Mouse (Mus musculus): ENCODE measurements at regions not wholly inside any gene's neighbourhood (a gene's known extent, or its start where the extent isn't known, plus 50 kb on each side); places are given as distances from the start of the nearest gene placed in this dataset.

- DNase-seq (ENCODE audit: low spot score) = no peak
These were observed 313.0 kb downstream of the Bmper start for GRCm38 (mm10) chr9:23535872-23536271.

- DNase-seq (ENCODE audit: low spot score) = no peak
These were observed 315.2 kb downstream of the Bmper start for GRCm38 (mm10) chr9:23538051-23538450.

- no peak for DNase-seq (ENCODE audit: low spot score)
These were observed 328.8 kb downstream of the Bmper start for GRCm38 (mm10) chr9:23551692-23552091.

GRCm38 (mm10) chr9:23553766-23554165 lies 330.9 kb downstream of the Bmper start:
- no peak for DNase-seq (ENCODE audit: low spot score)

- DNase-seq (ENCODE audit: low spot score) = no peak
These were observed 334.7 kb downstream of the Bmper start for GRCm38 (mm10) chr9:23557601-23558000.

GRCm38 (mm10) chr9:23561924-23562323 lies 339.0 kb downstream of the Bmper start:
- no peak for DNase-seq (ENCODE audit: low spot score)

- peak; percentile 14 for DNase-seq (ENCODE audit: low spot score)
These were observed 344.2 kb downstream of the Bmper start for GRCm38 (mm10) chr9:23567081-23567480.

- DNase-seq (ENCODE audit: low spot score) = no peak
These were observed 347.3 kb downstream of the Bmper start for GRCm38 (mm10) chr9:23570150-23570549.

GRCm38 (mm10) chr9:23576314-23576713 lies 353.4 kb downstream of the Bmper start:
- DNase-seq (ENCODE audit: low spot score) = no peak

- no peak for DNase-seq (ENCODE audit: low spot score)
These were observed 357.3 kb downstream of the Bmper start for GRCm38 (mm10) chr9:23580155-23580554.

GRCm38 (mm10) chr9:23581039-23581606 lies 358.2 kb downstream of the Bmper start:
- peak; percentile 92 for DNase-seq (ENCODE audit: low spot score)

- no peak for DNase-seq (ENCODE audit: low spot score)
These were observed 361.7 kb downstream of the Bmper start for GRCm38 (mm10) chr9:23584561-23584960.

- no peak for DNase-seq (ENCODE audit: low spot score)
These were observed 366.1 kb downstream of the Bmper start for GRCm38 (mm10) chr9:23589024-23589423.

- no peak for DNase-seq (ENCODE audit: low spot score)
These were observed 369.0 kb downstream of the Bmper start for GRCm38 (mm10) chr9:23591906-23592305.

GRCm38 (mm10) chr9:23600623-23601022 lies 377.7 kb downstream of the Bmper start:
- no peak for DNase-seq (ENCODE audit: low spot score)
